Mouse (Mus musculus): ENCODE measurements around the gene Wipf2.
"Not testable (repeated sequence)": the region's sequence is repeated elsewhere in the genome, so short reads cannot be mapped to it uniquely, and the experiment has no call there.

Gene Wipf2

GRCm38 (mm10) chr11:98933151-98933550 lies 69.7 kb downstream of the Wipf2 start:
- DNase-seq = peak; percentile 81

- not testable (repeated sequence) for DNase-seq
Observed at GRCm38 (mm10) chr11:98933847-98934246, 70.4 kb downstream of the Wipf2 start.

DNA sequence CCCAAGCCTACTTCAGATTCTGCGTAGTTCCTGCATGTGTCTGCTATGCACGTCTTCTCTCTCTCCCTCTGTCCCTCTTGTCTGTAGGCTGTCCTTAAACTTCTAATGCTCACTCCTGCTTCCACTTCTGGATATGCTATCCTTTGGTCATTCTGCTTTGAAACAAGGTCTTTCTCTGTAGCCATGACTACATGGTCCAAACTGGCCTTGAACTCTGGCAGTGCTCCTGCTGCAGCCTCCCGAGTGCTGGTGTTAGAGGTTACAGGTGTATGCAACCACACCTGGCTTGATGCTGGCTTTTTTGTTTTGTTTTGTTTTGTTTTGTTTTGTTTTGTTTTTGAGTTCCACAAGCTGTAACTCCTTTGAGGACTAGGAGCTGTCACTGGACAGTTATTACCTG lies 70.9 kb downstream of the Wipf2 start:
- no peak for DNase-seq

- no peak for DNase-seq
Observed at GRCm38 (mm10) chr11:98935123-98935522, 71.7 kb downstream of the Wipf2 start.

- DNase-seq = peak; percentile 43
Observed at GRCm38 (mm10) chr11:98936170-98936569, 72.7 kb downstream of the Wipf2 start.

DNA sequence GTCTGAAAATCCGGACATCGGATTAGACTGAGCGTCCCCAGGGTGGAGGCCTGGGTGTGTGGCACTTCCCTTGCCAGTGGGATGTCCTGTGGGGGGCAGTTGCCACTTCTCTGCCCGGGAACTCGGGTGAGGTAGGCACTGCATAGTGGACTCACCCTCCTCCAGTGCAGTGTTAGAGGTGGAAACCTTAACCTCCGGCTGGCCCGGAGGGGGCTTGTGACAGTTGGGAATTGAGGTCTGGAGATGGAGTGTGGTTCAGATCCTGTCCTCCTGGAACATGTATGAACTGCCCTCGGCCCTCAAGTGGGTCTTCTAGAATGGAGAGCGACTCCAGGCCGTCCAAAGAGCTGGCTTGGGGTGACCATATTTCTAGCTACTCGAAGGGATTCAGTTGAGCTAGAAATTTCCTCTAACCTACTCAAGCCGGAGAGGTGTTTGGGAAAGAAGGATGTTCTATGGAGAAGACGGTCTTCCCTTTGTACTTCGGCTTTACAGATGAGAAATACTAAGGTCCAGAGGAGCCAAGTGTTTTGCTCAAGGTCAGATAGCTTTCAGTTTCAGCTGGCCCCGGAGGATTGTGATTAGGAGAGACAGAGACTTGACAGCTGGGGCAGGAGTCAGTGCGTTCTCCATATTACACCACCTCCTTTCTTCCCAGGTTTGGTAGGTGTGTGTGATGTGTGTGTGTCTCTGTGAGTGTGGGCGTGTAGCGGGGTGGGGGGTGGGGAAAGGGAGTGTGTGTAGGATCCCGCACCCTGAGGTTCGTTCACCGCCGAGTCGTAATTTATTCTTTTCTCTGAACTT lies 73.4 kb downstream of the Wipf2 start:
- DNase-seq = peak; percentile 34

GRCm38 (mm10) chr11:98937410-98937913 lies 74.0 kb downstream of the Wipf2 start:
- DNase-seq = peak; percentile 89

- DNase-seq = peak; percentile 84
Observed at GRCm38 (mm10) chr11:98937914-98938694, 74.7 kb downstream of the Wipf2 start.

DNA sequence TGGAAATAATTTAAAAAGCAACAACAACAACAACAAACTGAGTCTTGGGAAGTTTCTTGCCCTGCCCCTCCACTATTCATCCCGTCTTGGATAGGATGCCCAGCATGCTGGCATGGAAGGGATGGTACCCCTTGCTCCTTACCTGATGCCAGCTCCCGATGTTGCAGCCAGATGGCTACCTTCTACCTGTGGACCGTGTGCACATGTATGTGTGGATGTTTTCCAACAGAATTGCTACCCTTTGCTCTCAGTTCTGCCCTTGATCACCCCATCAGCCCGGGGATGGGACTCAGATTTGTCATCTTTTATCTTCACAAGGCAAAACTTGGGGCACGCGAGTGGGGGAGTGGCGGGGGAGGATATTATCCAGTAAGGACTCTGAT lies 75.3 kb downstream of the Wipf2 start:
- DNase-seq = no peak

DNA sequence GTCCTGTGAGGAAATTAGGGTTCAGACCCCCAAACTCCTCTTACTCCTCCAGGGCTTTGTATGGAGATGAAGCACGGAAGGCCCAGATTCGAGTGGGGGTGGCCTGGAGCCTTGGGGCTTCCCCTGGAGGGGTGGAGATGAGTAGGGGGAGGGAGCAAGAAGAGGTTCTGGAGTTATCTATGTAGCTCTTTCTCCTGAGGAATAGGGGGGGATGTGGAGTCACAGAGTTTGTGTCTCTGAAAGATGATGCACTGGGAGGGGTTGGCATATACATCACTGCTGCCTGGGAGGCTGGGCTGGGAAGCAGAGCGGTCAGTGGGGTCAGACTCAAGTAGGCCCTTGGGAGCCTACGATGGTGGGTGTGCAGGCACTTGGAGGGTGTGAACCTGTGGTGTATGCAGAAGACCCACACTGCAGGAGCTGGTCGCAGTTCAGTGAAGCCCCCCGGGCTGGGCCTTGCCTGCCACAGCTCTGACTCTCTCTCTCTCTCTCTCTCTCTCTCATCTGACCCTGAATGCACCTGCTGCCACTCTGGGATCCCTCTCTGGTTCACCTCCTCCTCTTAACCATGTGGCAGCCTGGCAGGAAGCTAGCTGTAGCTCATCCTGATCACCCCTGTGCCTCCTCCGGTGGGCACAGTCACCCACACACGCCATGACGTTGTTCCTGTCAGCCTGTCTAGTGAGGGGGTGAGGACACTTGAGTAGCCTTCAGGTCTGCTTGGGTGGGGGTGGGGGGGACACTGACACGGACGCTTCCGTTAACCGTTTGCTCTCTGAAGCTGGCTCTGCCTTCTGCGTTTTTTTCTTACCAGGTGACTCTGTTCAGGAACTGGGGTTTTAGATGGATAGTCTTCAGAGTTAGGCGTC lies 75.9 kb downstream of the Wipf2 start:
- DNase-seq = peak; percentile 70

DNA sequence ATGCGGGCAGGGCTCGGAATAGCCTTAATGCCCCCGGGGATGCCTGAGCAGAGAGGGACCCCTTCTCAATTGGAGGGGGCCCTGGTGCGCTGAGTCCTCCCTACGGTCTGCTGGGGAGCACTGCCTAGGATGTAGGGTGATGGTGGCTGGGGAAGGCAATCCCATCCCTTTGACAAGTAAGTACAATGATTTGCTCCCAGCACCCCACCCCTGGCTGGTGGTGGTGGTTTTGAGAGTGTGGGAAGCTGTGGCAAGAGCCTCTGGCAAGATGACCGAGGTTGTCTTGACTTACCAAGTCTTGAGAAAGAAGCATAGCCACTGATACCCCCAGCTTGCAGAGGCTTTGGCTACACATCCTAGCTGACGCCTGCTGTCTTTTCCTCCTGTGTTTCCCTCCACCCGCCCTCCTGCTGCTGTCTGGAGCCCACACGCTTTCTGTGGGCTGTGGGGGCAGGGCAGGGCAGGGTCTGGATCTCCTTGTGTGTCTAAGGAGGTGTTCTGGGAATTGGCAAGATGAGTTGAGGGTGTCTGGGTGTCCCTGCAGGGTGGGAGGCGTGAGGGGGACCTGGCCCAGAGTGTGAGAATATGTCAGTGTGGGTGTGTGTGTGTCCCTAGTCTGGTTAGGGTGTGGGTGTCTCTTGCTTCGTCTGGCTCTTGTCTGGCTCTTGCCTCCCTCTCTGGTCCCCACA lies 76.7 kb downstream of the Wipf2 start:
- peak; percentile 54 for DNase-seq

GRCm38 (mm10) chr11:98940776-98941175 lies 77.3 kb downstream of the Wipf2 start:
- DNase-seq = peak; percentile 48

DNA sequence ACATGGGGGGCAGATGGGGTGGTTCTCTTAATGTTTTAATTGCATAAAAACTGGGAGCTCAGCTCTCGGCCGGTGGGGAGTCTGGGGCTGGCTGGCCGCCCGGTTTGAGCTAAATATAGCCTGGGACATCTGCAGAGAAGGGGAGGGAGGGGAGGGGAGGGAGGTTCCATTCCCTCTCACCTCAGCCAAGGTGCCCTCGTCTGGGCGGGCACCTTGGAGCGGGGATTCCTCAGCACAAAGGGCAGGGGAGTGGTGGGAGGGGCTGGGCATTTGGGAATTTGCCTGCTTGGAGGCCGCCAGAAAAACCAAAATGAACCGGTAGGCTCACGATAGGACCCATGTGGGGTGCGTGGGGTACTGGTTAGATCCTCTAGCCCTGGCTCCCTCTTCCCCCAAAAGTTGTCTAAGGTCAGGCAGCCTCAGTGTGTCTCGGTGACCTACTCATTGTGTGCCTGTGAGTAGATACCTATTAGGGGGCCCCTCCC lies 77.9 kb downstream of the Wipf2 start:
- no peak for DNase-seq

DNA sequence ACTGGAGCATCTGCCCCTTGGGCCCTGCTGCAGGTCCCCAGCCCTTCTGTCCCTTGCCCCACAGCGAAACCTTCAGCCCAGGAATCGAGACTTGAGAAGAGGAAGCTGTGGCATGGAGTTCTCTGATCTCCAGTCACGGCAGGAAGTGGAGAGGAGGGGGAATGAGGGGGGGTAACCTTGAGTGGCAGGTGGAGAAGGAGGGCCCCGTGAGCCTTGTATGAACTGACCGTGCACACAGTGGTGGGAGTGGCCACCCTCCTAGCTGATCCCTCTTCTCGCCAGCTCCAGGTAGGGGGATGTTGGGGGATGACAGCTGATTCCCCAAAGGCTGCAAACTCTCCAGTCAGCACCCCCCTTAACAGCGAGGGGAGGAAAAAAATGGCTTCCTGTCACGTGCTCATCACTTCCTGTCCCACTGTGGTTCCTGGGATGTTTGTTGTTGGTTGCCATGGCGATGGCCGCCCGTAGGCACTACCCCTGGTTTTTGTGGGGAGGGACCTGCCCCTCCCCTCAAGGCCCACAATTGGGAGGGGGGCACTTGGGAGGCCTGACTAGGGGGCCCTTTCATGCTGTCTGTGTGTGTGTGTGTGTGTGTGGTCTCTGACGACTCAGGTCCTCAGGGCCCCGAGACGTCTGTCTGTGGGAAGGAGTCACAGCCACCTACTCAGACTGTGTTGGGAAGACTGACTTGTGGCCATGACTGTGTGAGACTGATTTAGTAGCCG lies 78.5 kb downstream of the Wipf2 start:
- peak; percentile 91 for DNase-seq

DNA sequence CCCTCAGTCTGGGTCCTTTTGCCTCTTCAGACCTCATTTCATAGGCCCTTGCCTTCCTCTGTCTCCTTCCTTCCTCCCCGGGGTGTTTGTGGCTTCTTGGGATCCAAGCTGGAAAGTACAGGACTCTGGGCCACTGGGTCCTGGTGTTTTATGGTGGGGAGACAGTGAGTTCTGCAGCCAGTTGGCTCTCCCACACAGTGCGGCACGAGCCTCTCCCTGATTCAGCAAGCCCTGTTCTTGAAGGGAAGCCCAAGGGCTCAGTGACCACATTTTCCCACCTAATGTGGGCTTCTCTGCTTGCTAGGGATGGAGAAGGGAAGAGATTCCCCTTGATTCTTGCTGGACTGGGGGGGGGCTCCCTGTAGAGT lies 79.1 kb downstream of the Wipf2 start:
- DNase-seq = no peak

DNA sequence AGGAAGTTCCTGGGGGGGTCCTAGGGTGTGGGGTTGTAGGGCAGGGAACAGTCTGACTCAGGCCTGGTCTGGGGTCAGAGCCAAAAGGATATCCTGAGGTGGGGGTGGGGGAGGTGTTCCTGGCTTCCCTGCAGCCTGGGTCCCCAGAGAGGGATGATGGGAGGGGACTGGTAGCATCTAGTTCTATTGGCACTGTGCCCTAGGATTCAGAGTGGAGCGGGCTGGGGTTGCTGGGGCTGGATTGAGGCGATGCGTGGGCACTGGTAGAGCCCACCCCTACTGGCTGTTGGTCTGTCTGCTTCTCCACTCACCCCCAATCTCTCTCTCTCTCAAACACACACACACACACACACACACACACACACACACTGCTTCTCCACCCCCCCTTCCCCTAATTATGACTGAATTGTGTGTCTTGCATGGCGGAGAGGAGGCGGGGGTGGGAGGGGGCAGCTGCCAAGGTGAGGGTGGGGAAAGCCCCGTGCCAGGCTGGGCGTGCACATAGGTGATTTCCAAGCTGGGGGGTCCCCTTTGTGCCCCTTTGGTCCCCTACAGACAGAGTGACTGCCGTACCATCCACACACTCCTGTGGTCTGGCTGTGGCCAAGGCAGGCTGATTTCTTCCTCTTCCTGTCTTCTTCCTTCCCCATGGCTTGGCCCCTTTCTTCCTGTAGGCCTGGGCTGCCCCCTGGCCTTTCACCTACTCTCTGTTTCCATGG lies 79.6 kb downstream of the Wipf2 start:
- DNase-seq = peak; percentile 50

DNA sequence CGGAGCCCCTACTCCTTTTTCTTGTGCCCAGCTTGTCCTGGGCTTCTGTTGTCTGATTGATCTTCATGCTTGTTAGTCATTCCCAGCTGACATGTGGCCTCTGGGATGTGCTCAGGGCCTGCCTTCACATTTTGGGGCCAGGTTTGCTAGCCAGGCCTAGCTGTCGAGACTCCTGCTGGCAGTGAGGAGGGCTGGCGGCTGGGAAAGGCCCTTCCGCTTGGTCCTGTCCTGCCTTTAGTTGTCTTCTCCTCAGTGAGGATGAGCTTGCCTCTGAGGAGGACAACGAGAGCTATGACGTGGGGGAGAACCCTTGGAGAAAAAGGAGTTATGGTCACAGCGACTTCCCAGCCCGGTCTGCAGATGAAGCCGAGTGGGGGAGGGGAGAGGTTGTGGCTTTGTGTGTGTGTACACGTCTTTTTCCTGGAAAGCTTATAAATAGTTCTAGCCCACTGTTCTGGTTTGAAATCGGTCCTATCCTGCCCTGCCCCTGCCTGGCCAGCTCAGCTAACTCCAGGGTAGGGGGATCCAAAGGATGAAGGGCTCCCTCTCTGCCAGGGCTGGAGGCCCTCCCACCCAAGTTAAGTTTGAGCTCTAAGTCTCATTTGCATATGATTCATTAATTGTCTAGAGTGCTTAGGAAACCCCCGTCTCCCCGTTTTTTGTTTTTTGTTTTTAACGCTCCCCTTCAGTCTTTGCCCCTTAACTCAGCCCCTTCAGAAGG lies 80.5 kb downstream of the Wipf2 start:
- peak; percentile 67 for DNase-seq

GRCm38 (mm10) chr11:98944897-98945604 lies 81.6 kb downstream of the Wipf2 start:
- DNase-seq = peak; percentile 66

- DNase-seq = no peak
Observed at GRCm38 (mm10) chr11:98945605-98945977, 82.2 kb downstream of the Wipf2 start.

Measured in thymus, postnatal 4 days (tissue).